Mouse (Mus musculus): Measurements from ENCODE around the gene Adam33. TPM values are rescaled to one million over a fixed set of nuclear protein-coding genes. Genes with fewer than 3 reads are reported as not detected.

Adam33 gene
- polyA plus RNA-seq, 2 experiments: 30.7 to 104 TPM

- no peaks in the 10 kb centered on the region for H3K9me3 ChIP-seq (ENCODE audit: control insufficient read depth, low read length)
- TF ChIP-seq POLR2A (IDR thresholded peaks at IDR 0.05; ENCODE audit: borderline replicate concordance, extremely low read depth, insufficient read depth, insufficient read length): no peak
- ATAC-seq (ENCODE audit: low FRiP score, low read depth): no peak
- no peak overlapping the region for H3K4me3 ChIP-seq (replicated peaks; ENCODE audit: low read length)
- H3K36me3 ChIP-seq (ENCODE audit: control insufficient read depth, insufficient read depth, low read length): peaks cover 38% of the 10 kb centered on the region
- no peak for DNase-seq (ENCODE audit: low spot score)
- no peak overlapping the region for H3K27ac ChIP-seq (replicated peaks; ENCODE audit: low read depth, low read length)
- H3K9ac ChIP-seq (ENCODE audit: low read depth, low read length, severe bottlenecking): no peak overlapping the region
- H3K4me2 ChIP-seq (replicated peaks; ENCODE audit: low read depth, low read length, severe bottlenecking): no peak overlapping the region
- no peaks in the 10 kb centered on the region for H3K4me1 ChIP-seq (ENCODE audit: control insufficient read depth, insufficient read depth, low read length)
- WGBS: 86% methylated on average over 2 of the region's 2 CpGs
- no peaks in the 10 kb centered on the region for H3K27me3 ChIP-seq (ENCODE audit: control insufficient read depth, insufficient read depth, low read length)
Measured at GRCm38 (mm10) chr2:131009123-131009522, 54.5 kb downstream of the Adam33 start.

Small RNAs within 50 kb of the gene (microRNA-seq; reads per million reads assigned to microRNA genes)
- not detected for gene Mir6973b

Other genes starting within 250 kb of the Adam33 start
- gene 4930402H24Rik, start 157.4 kb downstream of the Adam33 start, polyA plus RNA-seq (2012; rRNA removed): 33.8 and 44.3 TPM in 2 replicates
- gene 4930402H24Rik, start 157.4 kb downstream of the Adam33 start, polyA plus RNA-seq (2014; fragmentation: Nextera tagmentation; extraction: Ambion mirVana): 29.1 and 41.3 TPM in 2 replicates
- gene Atrn, start 157.3 kb downstream of the Adam33 start, polyA plus RNA-seq (2012; rRNA removed): 17.9 and 19.4 TPM in 2 replicates
- gene Atrn, start 157.3 kb downstream of the Adam33 start, polyA plus RNA-seq (2014; fragmentation: Nextera tagmentation; extraction: Ambion mirVana): 11.5 and 13.5 TPM in 2 replicates
- 56.1 and 72.8 TPM in 2 replicates for gene Gfra4, start 20.7 kb downstream of the Adam33 start, polyA plus RNA-seq (2012; rRNA removed)
- 33.3 and 38.6 TPM in 2 replicates for gene Gfra4, start 20.7 kb downstream of the Adam33 start, polyA plus RNA-seq (2014; fragmentation: Nextera tagmentation; extraction: Ambion mirVana)
- gene Siglec1, start 23.0 kb upstream of the Adam33 start, polyA plus RNA-seq (2012; rRNA removed): 0.87 and 1.2 TPM in 2 replicates
- 0.51 and 0.94 TPM in 2 replicates for gene Siglec1, start 23.0 kb upstream of the Adam33 start, polyA plus RNA-seq (2014; fragmentation: Nextera tagmentation; extraction: Ambion mirVana)
- 42.7 and 54.6 TPM in 2 replicates for gene Hspa12b, start 63.5 kb upstream of the Adam33 start, polyA plus RNA-seq (2012; rRNA removed)
- 10.2 and 10.9 TPM in 2 replicates for gene Hspa12b, start 63.5 kb upstream of the Adam33 start, polyA plus RNA-seq (2014; fragmentation: Nextera tagmentation; extraction: Ambion mirVana)
- not detected in 2 replicates for gene Gm11037, start 69.7 kb upstream of the Adam33 start, polyA plus RNA-seq (2012; rRNA removed)
- gene Gm11037, start 69.7 kb upstream of the Adam33 start, polyA plus RNA-seq (2014; fragmentation: Nextera tagmentation; extraction: Ambion mirVana): not detected in 2 replicates
- gene 1700037H04Rik, start 96.3 kb upstream of the Adam33 start, polyA plus RNA-seq (2012; rRNA removed): 62.7 and 76.1 TPM in 2 replicates
- 59.4 and 67.4 TPM in 2 replicates for gene 1700037H04Rik, start 96.3 kb upstream of the Adam33 start, polyA plus RNA-seq (2014; fragmentation: Nextera tagmentation; extraction: Ambion mirVana)
- gene Cenpb, start 116.3 kb upstream of the Adam33 start, polyA plus RNA-seq (2012; rRNA removed): 48.3 and 56.4 TPM in 2 replicates
- gene Cenpb, start 116.3 kb upstream of the Adam33 start, polyA plus RNA-seq (2014; fragmentation: Nextera tagmentation; extraction: Ambion mirVana): 9.2 and 12.2 TPM in 2 replicates
- gene Cdc25b, start 123.1 kb upstream of the Adam33 start, polyA plus RNA-seq (2012; rRNA removed): 76.4 and 88.9 TPM in 2 replicates
- gene Cdc25b, start 123.1 kb upstream of the Adam33 start, polyA plus RNA-seq (2014; fragmentation: Nextera tagmentation; extraction: Ambion mirVana): 52.1 and 56.2 TPM in 2 replicates
- 16.3 and 18.2 TPM in 2 replicates for gene Spef1, start 123.5 kb upstream of the Adam33 start, polyA plus RNA-seq (2012; rRNA removed)
- 6.7 and 8.1 TPM in 2 replicates for gene Spef1, start 123.5 kb upstream of the Adam33 start, polyA plus RNA-seq (2014; fragmentation: Nextera tagmentation; extraction: Ambion mirVana)
- 29.5 and 50.9 TPM in 2 replicates for gene Ap5s1, start 143.3 kb upstream of the Adam33 start, polyA plus RNA-seq (2012; rRNA removed)
- gene Ap5s1, start 143.3 kb upstream of the Adam33 start, polyA plus RNA-seq (2014; fragmentation: Nextera tagmentation; extraction: Ambion mirVana): 25.9 and 26.7 TPM in 2 replicates
- gene Mavs, start 170.2 kb upstream of the Adam33 start, polyA plus RNA-seq (2012; rRNA removed): 27.4 and 37.2 TPM in 2 replicates
- 17.2 and 18.6 TPM in 2 replicates for gene Mavs, start 170.2 kb upstream of the Adam33 start, polyA plus RNA-seq (2014; fragmentation: Nextera tagmentation; extraction: Ambion mirVana)
- gene Pank2, start 198.7 kb upstream of the Adam33 start, polyA plus RNA-seq (2012; rRNA removed): 44.7 and 47.2 TPM in 2 replicates
- 44.6 and 50.0 TPM in 2 replicates for gene Pank2, start 198.7 kb upstream of the Adam33 start, polyA plus RNA-seq (2014; fragmentation: Nextera tagmentation; extraction: Ambion mirVana)

Measured in limb, embryonic 14.5 days (tissue).